Mouse (Mus musculus): ENCODE data around the gene Pigc.

GRCm38 (mm10) chr1:162016982-162017381 is 48.0 kb downstream of the Pigc start:
- TF ChIP-seq CTCF (IDR thresholded peaks at IDR 0.05; ENCODE audit: low read depth) (no peak), EP300 (IDR thresholded peaks at IDR 0.05; ENCODE audit: low read depth) (no peak)
